Mouse (Mus musculus) liver, postnatal 0 days (tissue): ENCODE data around the gene Gpr37.

Source experiments
- CTCF ChIP-seq: sonication (generic); IDR thresholded peaks from 2 replicates; pipeline ENCODE4 v1.5.1; 2016; ENCODE audit warnings: antibody characterized with exemption, low read depth
- EP300 ChIP-seq: IDR thresholded peaks from 2 replicates; pipeline ENCODE4 v1.6.1; 2016; ENCODE audit warnings: antibody characterized with exemption, low read depth, mild to moderate bottlenecking

DNA sequence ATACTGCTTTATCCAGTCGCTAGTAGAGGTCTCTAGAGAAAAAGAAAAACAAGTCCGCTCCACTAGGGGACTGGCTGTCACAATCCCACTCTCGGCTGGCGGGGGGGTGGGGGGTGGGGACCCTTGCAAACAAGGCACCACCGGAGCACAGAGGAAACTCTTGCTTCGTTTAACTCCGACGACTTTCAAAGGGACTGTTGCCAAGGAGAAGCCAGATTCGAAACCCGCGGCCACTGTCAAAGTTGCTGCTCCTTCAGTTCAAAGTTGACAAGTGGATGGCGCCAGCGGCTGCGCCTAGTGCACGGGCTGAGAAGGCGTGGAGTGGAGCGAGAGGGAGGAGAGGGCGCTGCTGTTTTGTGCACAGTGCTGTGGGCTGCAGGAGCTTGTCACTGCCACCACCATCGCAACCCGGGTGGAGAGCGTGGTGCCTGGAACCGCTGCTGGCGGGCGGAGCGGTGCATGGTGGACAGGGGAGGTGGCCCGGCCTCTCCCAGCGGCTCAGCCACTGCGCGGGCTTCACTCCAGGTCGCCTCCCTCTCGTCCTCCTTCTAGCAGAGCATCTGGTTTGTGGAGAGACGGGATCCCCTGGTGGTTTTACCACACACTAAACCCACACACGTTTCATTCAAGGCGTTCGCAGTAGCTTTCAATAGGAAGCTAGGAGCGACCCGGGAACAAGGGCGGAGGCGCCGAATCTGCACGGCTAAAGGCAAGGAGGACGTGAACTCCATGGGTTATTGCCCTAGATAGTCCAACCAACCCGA, 827 bp downstream of the Gpr37 start:
- no peak for TF ChIP-seq EP300
- TF ChIP-seq CTCF = no peak
